Mouse (Mus musculus) forebrain, embryonic 15.5 days (tissue): Measurements from ENCODE around the gene Ncln. TPM values are rescaled to one million over a fixed set of nuclear protein-coding genes. Genes with fewer than 3 reads are reported as not detected.

Experiments
- ATAC-seq: fragments of 200-750 bp; cut with Nextera tagmentation; replicated peaks from 2 replicates; pipeline ENCODE4 v1.8.0; 2017; ENCODE audit warnings: mild to moderate bottlenecking, moderate TSS enrichment, moderate library complexity
- H3K27ac ChIP-seq: fragments of 300-500 bp; sonication (generic); replicated peaks from 2 replicates; pipeline ENCODE4 v1.5.1; 2015; ENCODE audit warnings: mild to moderate bottlenecking, inconsistent platforms
- H3K27me3 ChIP-seq: fragments of 300-500 bp; sonication (generic); 2 replicates; pipeline ENCODE4 v1.6.1; 2015; ENCODE audit warnings: inconsistent platforms
- H3K36me3 ChIP-seq: fragments of 300-500 bp; sonication (generic); 2 replicates; pipeline ENCODE4 v1.6.1; 2015; ENCODE audit warnings: mild to moderate bottlenecking, inconsistent platforms
- H3K4me1 ChIP-seq: fragments of 300-500 bp; sonication (generic); 2 replicates; pipeline ENCODE4 v1.6.1; 2015; ENCODE audit warnings: inconsistent platforms
- H3K4me2 ChIP-seq: fragments of 300-500 bp; sonication (generic); replicated peaks from 2 replicates; pipeline ENCODE4 v1.6.1; 2015; ENCODE audit warnings: mild to moderate bottlenecking, inconsistent platforms
- H3K4me3 ChIP-seq: fragments of 300-500 bp; sonication (generic); 2 replicates; pipeline ENCODE4 v1.5.1; 2015; ENCODE audit warnings: mild to moderate bottlenecking, inconsistent platforms
- H3K9ac ChIP-seq: fragments of 300-500 bp; sonication (generic); replicated peaks from 2 replicates; pipeline ENCODE4 v1.6.1; 2015; ENCODE audit warnings: mild to moderate bottlenecking, inconsistent platforms
- H3K9me3 ChIP-seq: fragments of 300-500 bp; sonication (generic); 2 replicates; pipeline ENCODE4 v1.6.1; 2016; ENCODE audit warnings: inconsistent platforms
- WGBS: fragments of 180-500 bp; shearing (Covaris S2); methylation state at CpG from one replicate; pipeline ENCODE4 v1.1.7; 2015; ENCODE audit warnings: mixed read lengths; 5-methylcytosine and 5-hydroxymethylcytosine counted together
- polyA plus RNA-seq: library from polyadenylated mRNA; unstranded; fragments of >200 nt; fragmentation: Nextera tagmentation; extraction: Ambion mirVana; gene quantifications from 2 replicates; pipeline ENCODE4 v1.2.1, GENCODE M21; 2015

Ncln gene
- polyA plus RNA-seq, result 60.3 and 65.0 TPM in 2 replicates

GRCm38 (mm10) chr10:81496264-81496901 lies at the start of gene Ncln:
Gene Ncln (minus strand): TSS chr10:81496392.
- peaks cover 31% of the 10 kb centered on the region for H3K4me1 ChIP-seq
- peak within 1 kb of the TSS; percentile 60 for H3K9ac ChIP-seq
- under 1% methylated on average over 45 of the region's 45 CpGs for WGBS
- peak within 1 kb of the TSS; percentile 89 for H3K4me2 ChIP-seq
- H3K27me3 ChIP-seq, result no peaks in the 10 kb centered on the region
- peaks cover 13% of the 10 kb centered on the region for H3K36me3 ChIP-seq
- no peaks in the 10 kb centered on the region for H3K9me3 ChIP-seq
- peak within 1 kb of the TSS; percentile 83 for H3K27ac ChIP-seq
- peak within 1 kb of the TSS; percentile 50 for H3K4me3 ChIP-seq
- ATAC-seq, result peak; percentile 97

- Histone ChIP-seq H3K4me3 (peak within 1 kb of the TSS; percentile 96), H3K27me3 (no peaks in the 10 kb centered on the region), H3K27ac (peak within 1 kb of the TSS; percentile 92), H3K4me2 (peak within 1 kb of the TSS; percentile 96), H3K9me3 (no peaks in the 10 kb centered on the region), H3K36me3 (no peaks in the 10 kb centered on the region), H3K4me1 (peaks cover 38% of the 10 kb centered on the region), H3K9ac (peak within 1 kb of the TSS; percentile 93)
- peak; percentile 98 for ATAC-seq
- 1% methylated on average over 59 of the region's 59 CpGs for WGBS
These were observed 49.1 kb upstream of the Ncln start, which contains the start of gene Gna11 for GRCm38 (mm10) chr10:81545161-81545747. Gene Gna11 (minus strand): TSS chr10:81545190.

- Histone ChIP-seq H3K4me2 (peak overlapping the region; percentile 96), H3K27me3 (no peaks in the 10 kb centered on the region), H3K9ac (peak overlapping the region; percentile 93), H3K9me3 (no peaks in the 10 kb centered on the region), H3K27ac (peak overlapping the region; percentile 92), H3K4me1 (peaks cover 38% of the 10 kb centered on the region), H3K36me3 (no peaks in the 10 kb centered on the region), H3K4me3 (peak overlapping the region; percentile 96)
- ATAC-seq, result peak; percentile 0; the same call in 1 of the 2 replicates
- under 1% methylated on average over 93 of the region's 93 CpGs for WGBS
These were observed 48.3 kb upstream of the Ncln start for GRCm38 (mm10) chr10:81544296-81545160.

- 56% methylated on average over 1 of the region's 1 CpGs for WGBS
- Histone ChIP-seq H3K36me3 (no peaks in the 10 kb centered on the region), H3K4me1 (peaks cover 38% of the 10 kb centered on the region), H3K4me2 (peak overlapping the region; percentile 96), H3K27me3 (no peaks in the 10 kb centered on the region), H3K9me3 (no peaks in the 10 kb centered on the region), H3K27ac (0 out of 2 replicates have a peak overlapping the region, but pooled peaks have one; percentile 92), H3K4me3 (peak overlapping the region; percentile 96), H3K9ac (peak overlapping the region; percentile 93)
- ATAC-seq, result no peak
These were observed 47.4 kb upstream of the Ncln start for GRCm38 (mm10) chr10:81543633-81544032.

GRCm38 (mm10) chr10:81542727-81543460 lies 46.7 kb upstream of the Ncln start:
- 73% methylated on average over 7 of the region's 7 CpGs for WGBS
- ATAC-seq, result no peak
- peak overlapping the region; percentile 96 for H3K4me3 ChIP-seq

GRCm38 (mm10) chr10:81541803-81542202 lies 45.6 kb upstream of the Ncln start:
- no peaks in the 10 kb centered on the region for H3K27me3 ChIP-seq
- no peak overlapping the region for H3K4me2 ChIP-seq
- H3K9me3 ChIP-seq, result no peaks in the 10 kb centered on the region
- WGBS, result 88% methylated on average over 10 of the region's 10 CpGs
- H3K36me3 ChIP-seq, result no peaks in the 10 kb centered on the region
- H3K9ac ChIP-seq, result no peak overlapping the region
- no peak for ATAC-seq
- H3K27ac ChIP-seq, result no peak overlapping the region
- no peak overlapping the region for H3K4me3 ChIP-seq
- H3K4me1 ChIP-seq, result peaks cover 38% of the 10 kb centered on the region

More at GRCm38 (mm10) chr10:81542727-81543460, 46.7 kb upstream of the Ncln start:
- Histone ChIP-seq H3K4me2 (peak overlapping the region; percentile 96), H3K9ac (no peak overlapping the region; the same call in 1 of the 2 replicates), H3K27ac (no peak overlapping the region), H3K4me1 (peaks cover 38% of the 10 kb centered on the region), H3K9me3 (no peaks in the 10 kb centered on the region), H3K36me3 (no peaks in the 10 kb centered on the region), H3K27me3 (no peaks in the 10 kb centered on the region)

- Histone ChIP-seq H3K4me3 (no peak overlapping the region), H3K4me1 (peaks cover 38% of the 10 kb centered on the region), H3K4me2 (no peak overlapping the region), H3K27me3 (no peaks in the 10 kb centered on the region), H3K27ac (no peak overlapping the region), H3K9ac (no peak overlapping the region), H3K36me3 (no peaks in the 10 kb centered on the region), H3K9me3 (no peaks in the 10 kb centered on the region)
- no peak for ATAC-seq
- WGBS, result 91% methylated on average over 5 of the region's 5 CpGs
These were observed 45.2 kb upstream of the Ncln start for GRCm38 (mm10) chr10:81541363-81541762.

GRCm38 (mm10) chr10:81538321-81539048 lies 42.3 kb upstream of the Ncln start:
- 95% methylated on average over 3 of the region's 3 CpGs for WGBS
- Histone ChIP-seq H3K4me3 (no peak overlapping the region), H3K27me3 (no peaks in the 10 kb centered on the region), H3K4me1 (peaks cover 24% of the 10 kb centered on the region), H3K27ac (no peak overlapping the region), H3K4me2 (no peak overlapping the region), H3K36me3 (no peaks in the 10 kb centered on the region), H3K9ac (no peak overlapping the region), H3K9me3 (no peaks in the 10 kb centered on the region)
- no peak for ATAC-seq

GRCm38 (mm10) chr10:81537429-81537828 lies 41.2 kb upstream of the Ncln start:
- no peak for ATAC-seq
- Histone ChIP-seq H3K9me3 (no peaks in the 10 kb centered on the region), H3K4me2 (no peak overlapping the region), H3K9ac (no peak overlapping the region), H3K27me3 (no peaks in the 10 kb centered on the region), H3K36me3 (peaks cover 6% of the 10 kb centered on the region), H3K27ac (no peak overlapping the region), H3K4me1 (peaks cover 14% of the 10 kb centered on the region), H3K4me3 (no peak overlapping the region)
- WGBS, result 93% methylated on average over 2 of the region's 2 CpGs

- H3K4me3 ChIP-seq, result no peak overlapping the region
- 79% methylated on average over 6 of the region's 6 CpGs for whole genome bisulfite sequencing
- H3K4me2 ChIP-seq, result no peak overlapping the region
- no peak overlapping the region for H3K9ac ChIP-seq
- no peak for ATAC-seq
- no peaks in the 10 kb centered on the region for H3K9me3 ChIP-seq
- peaks cover 8% of the 10 kb centered on the region for H3K4me1 ChIP-seq
- no peak overlapping the region for H3K27ac ChIP-seq
- H3K36me3 ChIP-seq, result peaks cover 10% of the 10 kb centered on the region
- H3K27me3 ChIP-seq, result no peaks in the 10 kb centered on the region
These were observed 40.5 kb upstream of the Ncln start for GRCm38 (mm10) chr10:81536734-81537133.

- peaks cover 25% of the 10 kb centered on the region for H3K36me3 ChIP-seq
- no peak overlapping the region for H3K4me2 ChIP-seq
- H3K27ac ChIP-seq, result no peak overlapping the region
- no peaks in the 10 kb centered on the region for H3K9me3 ChIP-seq
- ATAC-seq, result no peak
- H3K27me3 ChIP-seq, result no peaks in the 10 kb centered on the region
- H3K4me3 ChIP-seq, result no peak overlapping the region
- 60% methylated on average over 16 of the region's 16 CpGs for WGBS
- no peak overlapping the region for H3K9ac ChIP-seq
- no peaks in the 10 kb centered on the region for H3K4me1 ChIP-seq
These were observed 38.6 kb upstream of the Ncln start for GRCm38 (mm10) chr10:81534826-81535225.
